Mouse (Mus musculus) urinary bladder, postnatal 10 days (tissue): Measurements from ENCODE around the gene Mug2.
"Not testable (repeated sequence)": the region's sequence is repeated elsewhere in the genome, so short reads cannot be mapped to it uniquely, and the experiment has no call there.

Experiments used
- DNase-seq: peaks from one replicate; pipeline ENCODE4 v3.0.0; 2022; ENCODE audit warnings: low spot score

Mug2 gene

GRCm38 (mm10) chr6:122006461-122006860 is at the start of gene Mug2:
Gene Mug2, plus strand, starts transcription at chr6:122006761.
- DNase-seq, result not testable (repeated sequence)

GRCm38 (mm10) chr6:121957803-121958349 is 48.7 kb upstream of the Mug2 start:
- DNase-seq, result not testable (repeated sequence)

GRCm38 (mm10) chr6:121975701-121976100 is 30.9 kb upstream of the Mug2 start:
- no peak for DNase-seq

- no peak for DNase-seq
These were observed 94.3 kb downstream of the Mug2 start for GRCm38 (mm10) chr6:122100904-122101303.

- no peak for DNase-seq
These were observed 95.1 kb downstream of the Mug2 start for GRCm38 (mm10) chr6:122101671-122102070.

- DNase-seq, result no peak
These were observed 110.4 kb downstream of the Mug2 start for GRCm38 (mm10) chr6:122116963-122117362.

- DNase-seq, result no peak
These were observed 123.0 kb downstream of the Mug2 start for GRCm38 (mm10) chr6:122129521-122129920.
